Mouse (Mus musculus): ENCODE measurements around the gene Rhox3c. TPM values are rescaled to one million over a fixed set of nuclear protein-coding genes. Genes with fewer than 3 reads are reported as not detected.
"Not testable (repeated sequence)": the region's sequence is repeated elsewhere in the genome, so short reads cannot be mapped to it uniquely, and the experiment has no call there.

Rhox3c gene
- not detected in 2 replicates for polyA plus RNA-seq (2012; rRNA removed)

GRCm38 (mm10) chrX:37458285-37458684, at the start of gene Rhox3c:
Rhox3c (plus strand) TSS chrX:37458585.
- DNase-seq (ENCODE audit: low spot score): not testable (repeated sequence)

GRCm38 (mm10) chrX:37411767-37412166, 46.6 kb upstream of the Rhox3c start, which contains the start of gene Rhox2b:
Rhox2b (plus strand) TSS chrX:37412067.
- not testable (repeated sequence) for DNase-seq (ENCODE audit: low spot score)

DNA sequence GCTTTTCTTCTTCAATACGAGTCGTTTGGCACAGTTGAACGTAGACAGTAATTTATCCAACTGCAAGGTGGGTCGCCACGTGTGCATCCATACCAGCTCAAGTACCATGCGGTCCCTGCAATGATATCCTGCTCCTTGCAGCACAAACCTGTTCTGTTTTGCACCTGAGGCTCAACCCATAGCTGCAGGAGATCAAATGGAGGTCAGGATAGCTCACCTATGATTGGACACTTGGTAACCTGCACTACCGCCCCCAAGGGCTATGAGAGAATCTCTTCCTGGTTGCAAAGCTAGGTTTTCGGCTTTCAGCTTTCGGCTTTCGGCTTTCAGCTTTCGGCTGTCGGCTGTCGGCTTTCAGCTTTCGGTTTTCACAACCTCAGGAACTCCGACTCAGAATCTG, 26.2 kb upstream of the Rhox3c start, which contains the start of gene Rhox4b:
TSS of gene Rhox4b (plus strand) at position 301 of the 400 bp plus-strand sequence.
- not testable (repeated sequence) for DNase-seq (ENCODE audit: low spot score)

- DNase-seq (ENCODE audit: low spot score): not testable (repeated sequence)
Measured at GRCm38 (mm10) chrX:37453380-37453779, 5.0 kb upstream of the Rhox3c start, which contains the start of gene Rhox2c. Rhox2c (plus strand) TSS chrX:37453680.

DNA sequence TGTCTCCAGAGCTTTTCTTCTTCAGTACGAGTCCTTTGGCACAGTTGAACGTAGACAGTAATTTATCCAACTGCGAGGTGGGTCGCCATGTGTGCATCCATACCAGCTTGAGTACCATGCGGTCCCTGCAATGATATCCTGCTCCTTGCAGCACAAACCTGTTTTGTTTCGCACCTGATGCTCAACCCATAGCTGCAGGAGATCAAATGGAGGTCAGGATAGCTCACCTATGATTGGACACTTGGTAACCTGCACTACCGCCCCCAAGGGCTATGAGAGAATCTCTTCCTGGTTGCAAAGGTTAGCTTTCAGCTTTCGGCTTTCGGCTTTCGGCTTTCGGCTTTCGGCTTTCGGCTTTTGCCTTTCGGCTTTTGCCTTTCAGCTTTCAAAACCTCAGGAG, 21.7 kb downstream of the Rhox3c start, which contains the start of gene Rhox4c:
TSS of gene Rhox4c (plus strand) at position 301 of the 400 bp plus-strand sequence.
- DNase-seq (ENCODE audit: low spot score): not testable (repeated sequence)

GRCm38 (mm10) chrX:37514059-37514458, 55.7 kb downstream of the Rhox3c start, which contains the start of gene Rhox4d:
Rhox4d (plus strand) TSS chrX:37514359.
- not testable (repeated sequence) for DNase-seq (ENCODE audit: low spot score)

Other genes with a start within 250 kb of the Rhox3c start
- gene Gm9, start 247.5 kb upstream of the Rhox3c start, polyA plus RNA-seq (2012; rRNA removed): not detected in 2 replicates
- gene Rhox1, start 236.3 kb upstream of the Rhox3c start, polyA plus RNA-seq (2012; rRNA removed): not detected in 2 replicates
- gene Rhox2a, start 213.6 kb upstream of the Rhox3c start, polyA plus RNA-seq (2012; rRNA removed): not detected in 2 replicates
- gene Rhox3a, start 208.7 kb upstream of the Rhox3c start, polyA plus RNA-seq (2012; rRNA removed): not detected in 2 replicates
- not detected in 2 replicates for gene Rhox4a, start 193.2 kb upstream of the Rhox3c start, polyA plus RNA-seq (2012; rRNA removed)
- gene Rhox3a2, start 78.6 kb upstream of the Rhox3c start, polyA plus RNA-seq (2012; rRNA removed): not detected in 2 replicates
- gene Rhox4a2, start 67.7 kb upstream of the Rhox3c start, polyA plus RNA-seq (2012; rRNA removed): not detected in 2 replicates
- not detected in 2 replicates for gene Rhox2b, start 46.5 kb upstream of the Rhox3c start, polyA plus RNA-seq (2012; rRNA removed)
- not detected in 2 replicates for gene Rhox4b, start 26.1 kb upstream of the Rhox3c start, polyA plus RNA-seq (2012; rRNA removed)
- not detected in 2 replicates for gene Rhox2c, start 4.9 kb upstream of the Rhox3c start, polyA plus RNA-seq (2012; rRNA removed)
- not detected in 2 replicates for gene Rhox4c, start 21.8 kb downstream of the Rhox3c start, polyA plus RNA-seq (2012; rRNA removed)
- not detected in 2 replicates for gene Rhox2d, start 34.8 kb downstream of the Rhox3c start, polyA plus RNA-seq (2012; rRNA removed)
- not detected in 2 replicates for gene Rhox4d, start 55.8 kb downstream of the Rhox3c start, polyA plus RNA-seq (2012; rRNA removed)
- gene Rhox2e, start 71.9 kb downstream of the Rhox3c start, polyA plus RNA-seq (2012; rRNA removed): not detected in 2 replicates
- gene Rhox3e, start 83.4 kb downstream of the Rhox3c start, polyA plus RNA-seq (2012; rRNA removed): not detected in 2 replicates
- gene Rhox4e, start 98.8 kb downstream of the Rhox3c start, polyA plus RNA-seq (2012; rRNA removed): not detected in 2 replicates
- gene Rhox2f, start 112.8 kb downstream of the Rhox3c start, polyA plus RNA-seq (2012; rRNA removed): not detected in 2 replicates
- gene Rhox3f, start 122.4 kb downstream of the Rhox3c start, polyA plus RNA-seq (2012; rRNA removed): not detected in 2 replicates
- gene Rhox4f, start 149.1 kb downstream of the Rhox3c start, polyA plus RNA-seq (2012; rRNA removed): not detected in 2 replicates
- not detected in 2 replicates for gene Rhox3g, start 170.0 kb downstream of the Rhox3c start, polyA plus RNA-seq (2012; rRNA removed)
- gene Rhox2g, start 184.9 kb downstream of the Rhox3c start, polyA plus RNA-seq (2012; rRNA removed): not detected in 2 replicates
- gene Rhox4g, start 192.7 kb downstream of the Rhox3c start, polyA plus RNA-seq (2012; rRNA removed): not detected in 2 replicates
- gene Rhox3h, start 210.2 kb downstream of the Rhox3c start, polyA plus RNA-seq (2012; rRNA removed): not detected in 2 replicates
- not detected in 2 replicates for gene Rhox2h, start 214.7 kb downstream of the Rhox3c start, polyA plus RNA-seq (2012; rRNA removed)

Measured in urinary bladder, adult 2 months (tissue).